Mouse (Mus musculus) left cerebral cortex, postnatal 10 days (tissue): Measurements from ENCODE around the gene Cdk10. TPM values are rescaled to one million over a fixed set of nuclear protein-coding genes. Genes with fewer than 3 reads are reported as not detected.
"Not testable (repeated sequence)": the region's sequence is repeated elsewhere in the genome, so short reads cannot be mapped to it uniquely, and the experiment has no call there.

Source experiments
- DNase-seq, 2 experiments: peaks; one replicate each; pipeline ENCODE4 v3.0.0; 2021 to 2022; ENCODE audit warnings: low spot score in 2 of 2, mixed read lengths in 1 of 2; ENCODE audit errors: extremely low spot score in 1 of 2
- intact Hi-C: fragments of 180-260 bp; cut with DNase I; formaldehyde crosslinking; loops from one replicate; pipeline ENCODE4 v1.15.1; 2025
- total RNA-seq, 2 experiments: library from RNA; stranded (reverse); gene quantifications; 2 replicates each; pipeline ENCODE4 v1.2.3; 2021

Cdk10 gene
- total RNA-seq, 2 experiments from 2014 or later: 69.3 to 69.5 TPM

DNA sequence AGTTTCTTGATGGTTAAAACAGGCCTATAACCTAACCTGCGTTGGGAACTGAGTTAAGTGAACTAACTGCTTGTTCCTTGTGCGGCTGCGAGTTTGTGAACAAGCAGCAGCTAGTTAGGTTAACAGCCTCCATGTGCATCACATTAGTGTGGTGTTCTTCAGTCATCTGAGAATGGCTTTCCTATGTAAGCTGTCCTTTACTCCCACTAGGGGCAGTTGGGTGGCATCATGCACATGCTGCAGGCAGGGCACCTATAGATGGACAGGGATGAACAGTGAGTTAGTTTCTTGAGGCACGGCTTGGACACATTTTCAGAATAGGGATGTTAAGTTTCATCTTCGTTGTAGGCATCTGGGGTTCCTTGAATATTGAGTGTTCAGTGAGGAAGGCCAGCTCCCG is 30.5 kb downstream of the Cdk10 start:
- intact Hi-C loops: loop anchor here (10.0 kb wide), 1 partner anchor 110 kb away; no protein-coding TSS in a partner anchor
- no peak for DNase-seq

DNA sequence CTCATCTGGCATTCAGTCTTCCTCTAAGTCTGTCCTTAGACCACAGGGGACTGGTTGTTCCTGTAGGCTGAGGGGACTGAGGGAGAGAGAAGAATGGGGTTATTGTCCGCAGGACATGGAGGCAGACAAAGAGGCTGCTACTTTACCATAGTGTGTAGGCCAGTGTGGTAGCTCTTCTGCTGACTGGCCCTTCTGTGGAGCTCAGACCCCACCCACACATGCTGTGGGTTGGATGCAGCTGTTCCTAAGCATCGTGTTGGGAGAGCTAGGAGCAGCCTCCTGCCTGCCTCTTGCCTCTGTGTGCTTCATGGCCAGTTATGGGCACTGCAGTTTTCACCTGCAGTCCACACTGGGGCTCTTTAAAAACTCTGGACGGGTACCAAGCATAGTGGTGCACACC is 32.5 kb downstream of the Cdk10 start:
- intact Hi-C loops: loop anchor here (10.0 kb wide), 1 partner anchor 108 kb away; no protein-coding TSS in a partner anchor
- DNase-seq: no peak

GRCm38 (mm10) chr8:123257593-123257992 is 33.0 kb downstream of the Cdk10 start:
- intact Hi-C loops: loop anchor here (10.0 kb wide), 1 partner anchor 107 kb away; no protein-coding TSS in a partner anchor

GRCm38 (mm10) chr8:123267926-123268656 is 43.4 kb downstream of the Cdk10 start:
- intact Hi-C loops: no loop called here
- no peak for DNase-seq

More at GRCm38 (mm10) chr8:123257593-123257992, 33.0 kb downstream of the Cdk10 start:
- DNase-seq: not testable (repeated sequence)

GRCm38 (mm10) chr8:123271147-123271546 is 46.5 kb downstream of the Cdk10 start:
- DNase-seq: no peak
- intact Hi-C loops: no loop called here

DNA sequence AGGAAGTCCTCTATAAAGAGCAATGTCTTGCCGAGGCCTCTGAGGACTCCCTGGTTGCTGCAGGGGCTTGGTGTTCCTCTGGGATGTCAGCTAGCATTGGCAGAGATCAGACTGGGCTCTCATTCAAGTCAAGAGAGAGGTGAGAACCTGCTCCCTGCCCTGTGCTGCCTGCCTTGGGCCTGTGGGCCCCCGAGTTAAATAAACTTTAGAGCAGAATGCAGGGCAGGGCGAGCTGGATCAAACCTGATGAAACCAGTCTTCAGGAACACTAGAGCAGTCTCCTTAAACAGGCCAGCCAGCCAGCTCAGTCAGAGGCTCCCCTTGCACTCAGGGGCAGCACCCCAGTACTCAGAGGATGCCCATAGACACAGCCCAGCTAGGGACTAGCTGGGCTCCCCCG is 47.3 kb downstream of the Cdk10 start:
- no peak for DNase-seq
- intact Hi-C loops: no loop called here

DNA sequence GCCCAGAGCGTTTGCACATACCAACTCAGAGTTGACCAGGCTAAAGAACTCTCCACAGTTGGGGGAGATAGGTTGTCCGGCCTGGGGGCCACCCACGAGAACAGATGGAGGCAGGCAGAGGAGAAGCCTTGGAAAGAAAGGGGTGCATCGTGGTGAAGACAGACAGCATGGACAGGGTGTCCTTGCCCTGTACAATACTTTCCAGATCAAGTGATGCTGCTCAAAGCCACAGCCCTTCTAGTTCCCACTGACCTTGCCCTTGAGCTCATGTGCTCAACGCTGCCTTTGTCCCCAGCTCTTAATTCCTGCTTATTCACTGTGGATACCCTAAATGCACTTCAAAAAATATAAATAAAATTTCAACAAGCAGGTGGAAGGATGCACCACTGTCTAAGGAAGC is 49.8 kb downstream of the Cdk10 start:
- intact Hi-C loops: no loop called here

GRCm38 (mm10) chr8:123275096-123275495 is 50.5 kb downstream of the Cdk10 start:
- DNase-seq: no peak
- intact Hi-C loops: no loop called here

More for the DNA sequence above, 49.8 kb downstream of the Cdk10 start:
- DNase-seq: no peak

GRCm38 (mm10) chr8:123278445-123278844 is 53.8 kb downstream of the Cdk10 start:
- intact Hi-C loops: no loop called here
- DNase-seq: no peak

GRCm38 (mm10) chr8:123279828-123280227 is 55.2 kb downstream of the Cdk10 start:
- no peak for DNase-seq
- intact Hi-C loops: no loop called here

DNA sequence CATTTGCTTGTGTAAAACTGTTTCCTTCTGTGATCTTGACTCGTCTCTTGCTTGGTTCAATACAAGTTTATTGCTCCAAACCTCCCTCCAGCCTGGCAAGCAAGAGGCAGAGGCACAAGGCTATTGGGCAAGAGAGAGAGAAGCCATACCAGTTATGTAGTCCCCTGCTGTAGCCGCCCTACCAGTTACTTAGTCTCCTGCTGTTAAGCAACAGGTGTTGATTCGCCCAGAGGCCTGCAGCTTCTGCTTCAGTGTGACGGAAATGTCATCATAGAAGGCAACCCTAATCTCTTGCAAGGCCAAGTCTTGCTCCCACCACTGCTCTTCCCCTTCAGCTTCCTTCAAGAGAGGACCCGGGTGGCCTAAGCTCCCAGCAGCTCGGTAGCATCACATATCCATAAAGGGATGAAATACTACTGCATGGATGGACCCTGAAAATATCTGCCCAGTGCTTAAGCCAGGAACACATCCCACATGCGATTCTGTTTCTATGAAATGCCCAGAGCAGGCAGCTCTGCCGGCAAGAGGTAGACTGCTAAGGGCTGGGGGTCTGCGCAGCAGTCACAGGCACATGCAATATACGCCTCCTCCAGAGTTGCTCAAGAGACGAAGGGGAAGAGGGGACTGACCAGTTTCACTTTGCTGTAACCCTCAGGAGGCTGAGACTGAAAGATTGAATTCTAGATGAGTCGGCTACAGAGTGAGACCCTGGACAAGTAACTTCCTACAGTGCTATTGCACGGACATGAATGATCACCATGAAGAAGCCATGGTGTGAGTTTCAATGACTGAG is 55.9 kb downstream of the Cdk10 start:
- intact Hi-C loops: no loop called here
- no peak for DNase-seq

Other genes starting within 250 kb of the Cdk10 start
- gene Ankrd11, start 182.6 kb upstream of the Cdk10 start, total RNA-seq: 100 to 1,000 TPM; 137 to 138 TPM
- gene Spg7, start 161.9 kb upstream of the Cdk10 start, total RNA-seq: 10 to 100 TPM; 70.4 to 71.3 TPM
- 100 to 1,000 TPM; 451 to 456 TPM for gene Rpl13, start 122.5 kb upstream of the Cdk10 start, total RNA-seq
- gene Cpne7, start 107.5 kb upstream of the Cdk10 start, total RNA-seq: 10 to 100 TPM; 75.7 to 94.1 TPM
- gene Sult5a1, start 66.5 kb upstream of the Cdk10 start, total RNA-seq: not detected
- gene Dpep1, start 38.6 kb upstream of the Cdk10 start, total RNA-seq: not detected
- gene Chmp1a, start 12.1 kb upstream of the Cdk10 start, total RNA-seq: 100 to 1,000 TPM; 111 to 130 TPM
- 1 to 10 TPM; 6.3 to 7.5 TPM for gene Spata33, start 12.0 kb upstream of the Cdk10 start, total RNA-seq
- 100 to 1,000 TPM; 111 to 118 TPM for gene Spata2l, start 11.4 kb downstream of the Cdk10 start, total RNA-seq
- 10 to 100 TPM; 21.6 to 25.2 TPM for gene Zfp276, start 29.4 kb downstream of the Cdk10 start, total RNA-seq
- gene Vps9d1, start 29.5 kb downstream of the Cdk10 start, total RNA-seq: 10 to 100 TPM; 72.7 to 74.6 TPM
- gene Fanca, start 93.7 kb downstream of the Cdk10 start, total RNA-seq: 1 to 10 TPM; 4.0 to 4.1 TPM
- gene Spire2, start 107.9 kb downstream of the Cdk10 start, total RNA-seq: 10 to 100 TPM; 16.2 to 17.4 TPM
- gene Tcf25, start 148.9 kb downstream of the Cdk10 start, total RNA-seq: 100 to 1,000 TPM; 498 to 558 TPM
- not detected for gene Mc1r, start 182.3 kb downstream of the Cdk10 start, total RNA-seq
- 1,000 to 10,000 TPM; 1,287 to 1,390 TPM for gene Tubb3, start 186.6 kb downstream of the Cdk10 start, total RNA-seq
- 10 to 100 TPM; 75.4 to 77.6 TPM for gene Def8, start 198.7 kb downstream of the Cdk10 start, total RNA-seq